Mouse (Mus musculus) frontal cortex, adult 2 months (tissue): Measurements from ENCODE around the gene Olfr1185-ps1. TPM values are rescaled to one million over a fixed set of nuclear protein-coding genes. Genes with fewer than 3 reads are reported as not detected.
"Not testable (repeated sequence)": the region's sequence is repeated elsewhere in the genome, so short reads cannot be mapped to it uniquely, and the experiment has no call there.

Experiments
- DNase-seq, 2 experiments: peaks; one replicate each; pipeline ENCODE4 v3.0.0; 2022; ENCODE audit warnings: low spot score in 1 of 2; ENCODE audit errors: extremely low spot score in 1 of 2
- polyA plus RNA-seq: library from polyadenylated mRNA; depleted of rRNA; stranded (reverse); fragments of >200 nt; gene quantifications from 2 replicates; pipeline ENCODE4 v1.2.3, GENCODE M21; 2012; rRNA removed

The Olfr1185-ps1 gene
- polyA plus RNA-seq: not detected in 2 replicates

GRCm38 (mm10) chr2:88493020-88493419 lies at the start of gene Olfr1185-ps1:
Gene Olfr1185-ps1 (plus strand): TSS chr2:88493320.
- DNase-seq: no peak

DNA sequence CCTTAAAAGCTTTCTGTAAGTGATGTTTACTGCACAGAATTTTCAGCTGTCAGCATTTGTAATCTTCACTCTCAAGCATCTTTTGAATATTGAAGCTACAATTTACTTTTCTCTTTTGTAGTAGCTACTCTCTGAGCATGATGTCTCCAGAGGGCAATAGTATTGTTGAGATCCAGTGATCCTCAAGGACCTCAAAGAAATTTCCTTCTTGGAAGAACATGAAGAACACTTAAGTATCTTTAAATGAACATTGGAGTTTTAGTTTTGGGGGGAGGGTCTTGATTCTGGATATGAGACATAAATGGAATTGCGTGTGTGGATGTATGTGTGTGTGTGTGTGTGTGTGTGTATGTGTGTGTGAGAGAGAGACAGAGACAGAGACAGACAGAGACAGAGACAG lies 44.1 kb upstream of the Olfr1185-ps1 start, which contains the start of gene Gm13757:
Gene Gm13757, minus strand, starts transcription at position 101 of the 400 bp plus-strand sequence.
- DNase-seq: no peak

- not testable (repeated sequence) for DNase-seq
These were observed 38.6 kb upstream of the Olfr1185-ps1 start, which contains the start of gene Olfr1183 for GRCm38 (mm10) chr2:88454567-88454966. Gene Olfr1183 (plus strand): TSS chr2:88454867.

DNA sequence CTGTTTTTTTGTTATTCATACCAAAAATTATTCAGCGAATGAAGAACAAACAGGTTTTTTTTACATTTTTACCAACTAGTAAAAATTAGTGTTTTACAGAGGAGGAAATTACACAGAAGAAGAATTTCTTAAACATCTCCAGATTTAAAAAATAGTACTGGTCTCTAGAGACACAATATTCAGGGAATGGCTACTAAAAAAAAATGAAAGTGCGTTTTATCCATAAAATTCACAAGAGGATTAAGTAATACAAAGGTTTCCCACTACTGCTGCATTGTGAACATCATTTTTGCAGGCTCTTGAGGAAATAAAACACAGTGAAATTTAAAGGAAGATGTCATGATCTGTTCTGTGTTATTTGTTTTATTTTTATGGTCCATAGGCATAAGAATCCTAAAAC lies 9.8 kb upstream of the Olfr1185-ps1 start, which contains the start of gene Olfr1184:
Gene Olfr1184, plus strand, starts transcription at position 301 of the 400 bp plus-strand sequence.
- DNase-seq: no peak

DNA sequence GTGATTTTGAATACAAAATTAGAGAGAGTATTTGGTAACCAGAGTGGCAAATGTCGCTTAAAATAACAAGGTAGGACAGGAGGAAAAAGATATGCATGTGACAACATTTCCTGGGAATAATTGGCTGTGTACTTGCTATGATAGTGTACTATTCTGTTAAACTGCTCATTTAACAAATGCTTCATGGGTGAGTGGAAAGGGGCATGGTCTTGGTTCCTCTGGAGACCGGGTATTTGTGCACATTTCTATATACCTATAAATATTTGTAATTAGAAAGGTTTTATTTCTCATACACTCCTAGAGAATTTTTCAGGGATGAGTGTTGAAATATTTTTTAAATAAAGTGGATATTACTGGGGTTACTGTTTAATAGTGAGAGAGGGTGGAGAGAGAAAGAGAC lies 25.1 kb downstream of the Olfr1185-ps1 start, which contains the start of gene Olfr1186:
Gene Olfr1186, plus strand, starts transcription at position 301 of the 400 bp plus-strand sequence.
- no peak for DNase-seq

- DNase-seq: no peak
These were observed 32.6 kb downstream of the Olfr1185-ps1 start for GRCm38 (mm10) chr2:88525720-88526119.

Other genes with a start within 250 kb of the Olfr1185-ps1 start
- gene Olfr1173, start 213.4 kb upstream of the Olfr1185-ps1 start, polyA plus RNA-seq: not detected in 2 replicates
- gene Olfr1174-ps, start 178.2 kb upstream of the Olfr1185-ps1 start, polyA plus RNA-seq: not detected in 2 replicates
- gene Olfr1175-ps, start 166.1 kb upstream of the Olfr1185-ps1 start, polyA plus RNA-seq: not detected in 2 replicates
- 0.02 TPM in 1 of 2 replicates, not detected in the other for gene Olfr1176, start 156.6 kb upstream of the Olfr1185-ps1 start, polyA plus RNA-seq
- not detected in 2 replicates for gene Olfr1177-ps, start 146.8 kb upstream of the Olfr1185-ps1 start, polyA plus RNA-seq
- not detected in 2 replicates for gene Olfr1178, start 106.3 kb upstream of the Olfr1185-ps1 start, polyA plus RNA-seq
- not detected in 2 replicates for gene Olfr1179, start 86.9 kb upstream of the Olfr1185-ps1 start, polyA plus RNA-seq
- gene Olfr1180, start 74.2 kb upstream of the Olfr1185-ps1 start, polyA plus RNA-seq: not detected in 2 replicates
- not detected in 2 replicates for gene Olfr1181, start 67.1 kb upstream of the Olfr1185-ps1 start, polyA plus RNA-seq
- not detected in 2 replicates for gene Gm13757, start 44.2 kb upstream of the Olfr1185-ps1 start, polyA plus RNA-seq
- not detected in 2 replicates for gene Olfr1183, start 38.5 kb upstream of the Olfr1185-ps1 start, polyA plus RNA-seq
- gene Olfr1184, start 9.7 kb upstream of the Olfr1185-ps1 start, polyA plus RNA-seq: not detected in 2 replicates
- gene Olfr1186, start 25.2 kb downstream of the Olfr1185-ps1 start, polyA plus RNA-seq: not detected in 2 replicates
- gene Olfr1188, start 63.6 kb downstream of the Olfr1185-ps1 start, polyA plus RNA-seq: not detected in 2 replicates
- gene Olfr1189, start 93.1 kb downstream of the Olfr1185-ps1 start, polyA plus RNA-seq: not detected in 2 replicates
- not detected in 2 replicates for gene Olfr1191-ps1, start 147.2 kb downstream of the Olfr1185-ps1 start, polyA plus RNA-seq
- not detected in 2 replicates for gene Olfr1192-ps1, start 155.2 kb downstream of the Olfr1185-ps1 start, polyA plus RNA-seq
- not detected in 2 replicates for gene Olfr1193, start 182.3 kb downstream of the Olfr1185-ps1 start, polyA plus RNA-seq
- not detected in 2 replicates for gene Olfr1195, start 195.9 kb downstream of the Olfr1185-ps1 start, polyA plus RNA-seq
- gene Olfr1196, start 211.3 kb downstream of the Olfr1185-ps1 start, polyA plus RNA-seq: not detected in 2 replicates
- gene Olfr1197, start 239.0 kb downstream of the Olfr1185-ps1 start, polyA plus RNA-seq: not detected in 2 replicates